Mouse (Mus musculus): ENCODE data around the gene Oosp2. TPM values are rescaled to one million over a fixed set of nuclear protein-coding genes. Genes with fewer than 3 reads are reported as not detected.

The Oosp2 gene
- polyA plus RNA-seq (2012; rRNA removed) = not detected in 2 replicates

GRCm38 (mm10) chr19:11660459-11660858 is at the start of gene Oosp2:
Gene Oosp2, minus strand, starts transcription at chr19:11660559.

DNA sequence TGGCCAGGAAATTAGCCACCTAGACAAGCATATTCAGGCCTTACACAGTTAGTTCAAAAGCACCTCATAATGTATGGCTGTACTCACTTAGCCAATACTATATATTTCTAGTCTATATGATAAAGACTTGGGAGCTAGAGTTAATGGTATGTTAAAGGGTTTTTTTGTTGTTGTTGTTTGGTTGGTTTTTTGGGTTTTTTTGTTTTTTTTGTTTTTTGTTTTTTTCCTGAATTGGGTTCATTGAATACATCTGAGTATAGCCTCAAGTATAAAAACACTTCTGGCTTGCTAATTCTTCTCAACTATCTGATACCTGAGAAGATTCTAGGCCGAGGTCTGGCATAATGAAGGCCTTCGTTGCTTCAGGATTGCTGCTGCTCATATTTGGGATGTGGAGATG is 36.4 kb upstream of the Oosp2 start, which contains the start of gene Oosp3:
TSS of gene Oosp3 (plus strand) at position 301 of the 400 bp plus-strand sequence.

DNA sequence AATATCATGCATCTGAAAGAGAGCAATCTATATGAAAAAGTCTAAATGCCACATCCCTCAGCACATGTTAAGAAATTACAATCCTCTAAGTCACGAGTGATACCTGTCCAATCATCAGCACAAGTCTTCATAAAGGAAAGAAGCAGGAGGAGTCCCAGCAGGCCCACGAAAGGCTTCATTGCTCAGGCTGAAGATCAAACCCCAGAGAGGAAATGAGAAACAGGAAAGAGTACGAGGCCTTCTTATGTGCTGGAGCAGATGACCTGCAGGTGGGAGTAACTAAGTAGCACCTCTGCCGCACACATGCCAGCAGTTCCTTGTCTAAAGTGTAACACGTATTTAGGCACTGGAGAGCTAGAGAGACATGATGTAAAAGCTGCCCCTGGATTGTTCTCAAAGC is 30.5 kb upstream of the Oosp2 start, which contains the start of gene Oosp1:
TSS of gene Oosp1 (minus strand) at position 312 of the 400 bp plus-strand sequence.

DNA sequence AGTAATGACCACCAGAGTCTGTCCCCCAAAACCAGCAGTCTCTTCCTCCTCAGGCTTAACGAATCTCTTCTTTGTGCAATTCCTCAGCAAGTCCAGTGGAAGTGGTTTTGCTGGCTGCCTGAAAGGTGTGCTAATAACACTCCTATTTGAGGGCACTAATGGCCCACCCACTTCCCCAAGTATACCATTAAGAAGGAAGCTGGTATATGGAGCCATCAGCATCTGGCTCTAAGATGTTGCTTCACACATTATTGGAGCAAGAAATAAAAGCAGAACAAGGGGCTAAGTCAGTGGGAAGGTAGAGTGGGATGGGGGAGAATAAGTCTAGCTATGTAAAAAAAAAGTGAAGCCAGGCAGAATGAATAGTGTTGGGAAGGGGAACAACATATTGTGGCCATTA is 19.6 kb downstream of the Oosp2 start, which contains the start of gene Ms4a3:
TSS of gene Ms4a3 (minus strand) at position 120 of the 400 bp plus-strand sequence.

GRCm38 (mm10) chr19:11623551-11623950 is 36.8 kb downstream of the Oosp2 start, which contains the start of gene Ms4a2:
Gene Ms4a2, minus strand, starts transcription at chr19:11623719.

GRCm38 (mm10) chr19:11604603-11605002 is 55.8 kb downstream of the Oosp2 start, which contains the start of gene Ms4a6d:
Gene Ms4a6d, minus strand, starts transcription at chr19:11604849.

Other genes with a start within 250 kb of the Oosp2 start
- 0.09 TPM in 1 of 2 replicates, not detected in the other for gene Ms4a4b, start 217.0 kb downstream of the Oosp2 start, polyA plus RNA-seq (2012; rRNA removed)
- gene Ms4a6c, start 191.2 kb downstream of the Oosp2 start, polyA plus RNA-seq (2012; rRNA removed) = 1.3 and 1.4 TPM in 2 replicates
- 0.08 TPM in 1 of 2 replicates, not detected in the other for gene Gm8369, start 174.6 kb downstream of the Oosp2 start, polyA plus RNA-seq (2012; rRNA removed)
- gene Ms4a6b, start 144.0 kb downstream of the Oosp2 start, polyA plus RNA-seq (2012; rRNA removed) = 1.4 and 1.8 TPM in 2 replicates
- gene Ms4a4d, start 123.8 kb downstream of the Oosp2 start, polyA plus RNA-seq (2012; rRNA removed) = 0.14 TPM in 1 of 2 replicates, not detected in the other
- 0.87 and 1.7 TPM in 2 replicates for gene Ms4a6d, start 55.7 kb downstream of the Oosp2 start, polyA plus RNA-seq (2012; rRNA removed)
- gene Ms4a2, start 36.8 kb downstream of the Oosp2 start, polyA plus RNA-seq (2012; rRNA removed) = 0.08 and 0.11 TPM in 2 replicates
- 0.17 TPM in 1 of 2 replicates, not detected in the other for gene Ms4a3, start 19.7 kb downstream of the Oosp2 start, polyA plus RNA-seq (2012; rRNA removed)
- not detected in 2 replicates for gene Oosp1, start 30.6 kb upstream of the Oosp2 start, polyA plus RNA-seq (2012; rRNA removed)
- gene Oosp3, start 36.5 kb upstream of the Oosp2 start, polyA plus RNA-seq (2012; rRNA removed) = not detected in 2 replicates
- gene Gif, start 87.0 kb upstream of the Oosp2 start, polyA plus RNA-seq (2012; rRNA removed) = not detected in 2 replicates
- 36.9 and 37.1 TPM in 2 replicates for gene Mrpl16, start 109.8 kb upstream of the Oosp2 start, polyA plus RNA-seq (2012; rRNA removed)
- 44.5 and 50.9 TPM in 2 replicates for gene Stx3, start 158.8 kb upstream of the Oosp2 start, polyA plus RNA-seq (2012; rRNA removed)
- gene Olfr1417, start 178.7 kb upstream of the Oosp2 start, polyA plus RNA-seq (2012; rRNA removed) = not detected in 2 replicates
- not detected in 2 replicates for gene Olfr1418, start 200.5 kb upstream of the Oosp2 start, polyA plus RNA-seq (2012; rRNA removed)
- gene Olfr1419, start 214.5 kb upstream of the Oosp2 start, polyA plus RNA-seq (2012; rRNA removed) = 0.04 TPM in 2 replicates
- gene Olfr1420, start 226.0 kb upstream of the Oosp2 start, polyA plus RNA-seq (2012; rRNA removed) = not detected in 2 replicates